Mouse (Mus musculus) heart, embryonic 11.5 days (tissue): ENCODE results near the gene Gm5741. TPM values are rescaled to one million over a fixed set of nuclear protein-coding genes. Genes with fewer than 3 reads are reported as not detected.

ENCODE experiments used
- ATAC-seq: fragments of 200-750 bp; cut with Nextera tagmentation; replicated peaks from 2 replicates; pipeline ENCODE4 v1.8.0; 2017; ENCODE audit warnings: moderate library complexity; ENCODE audit not compliant: insufficient number of reproducible peaks, low FRiP score, low TSS enrichment
- H3K27ac ChIP-seq: fragments of 300-500 bp; sonication (generic); 2 replicates; pipeline ENCODE4 v1.5.1; 2014; ENCODE audit warnings: mild to moderate bottlenecking, low read depth, low read length
- H3K27me3 ChIP-seq: fragments of 300-500 bp; sonication (generic); 2 replicates; pipeline ENCODE4 v1.6.1; 2014; ENCODE audit warnings: mild to moderate bottlenecking, low read length, mixed read lengths; ENCODE audit not compliant: control insufficient read depth, insufficient read depth
- H3K36me3 ChIP-seq: fragments of 300-500 bp; sonication (generic); 2 replicates; pipeline ENCODE4 v1.6.1; 2014; ENCODE audit warnings: mild to moderate bottlenecking, low read length, moderate library complexity, mixed read lengths; ENCODE audit not compliant: control insufficient read depth, insufficient read depth
- H3K4me1 ChIP-seq: fragments of 300-500 bp; sonication (generic); 2 replicates; pipeline ENCODE4 v1.6.1; 2014; ENCODE audit warnings: low read length; ENCODE audit not compliant: control insufficient read depth, insufficient read depth
- H3K4me2 ChIP-seq: fragments of 300-500 bp; sonication (generic); 2 replicates; pipeline ENCODE4 v1.6.1; 2014; ENCODE audit warnings: mild to moderate bottlenecking, moderate library complexity
- H3K4me3 ChIP-seq: fragments of 300-500 bp; sonication (generic); 2 replicates; pipeline ENCODE4 v1.5.1; 2014; ENCODE audit warnings: low read depth, low read length
- H3K9ac ChIP-seq: fragments of 300-500 bp; sonication (generic); 2 replicates; pipeline ENCODE4 v1.6.1; 2014; ENCODE audit warnings: mild to moderate bottlenecking, low read depth, low read length, moderate library complexity
- H3K9me3 ChIP-seq: fragments of 300-500 bp; sonication (generic); replicated peaks from 2 replicates; pipeline ENCODE4 v1.6.1; 2016; ENCODE audit warnings: low read length; ENCODE audit not compliant: control insufficient read depth
- WGBS: fragments of 180-500 bp; shearing (Covaris S2); extraction: QIAGEN DNeasy Blood & Tissue Kit; methylation state at CpG from one replicate; pipeline ENCODE4 v1.1.7; 2014; ENCODE audit not compliant: insufficient replicate concordance; 5-methylcytosine and 5-hydroxymethylcytosine counted together
- polyA plus RNA-seq: library from polyadenylated mRNA; unstranded; fragments of >200 nt; fragmentation: Nextera tagmentation; extraction: Ambion mirVana; gene quantifications from 2 replicates; pipeline ENCODE4 v1.2.1, GENCODE M21; 2014

Gene Gm5741
- polyA plus RNA-seq, 1 experiment from 2014 or later, result not detected

- no peak for ATAC-seq
- no peak overlapping the region for H3K9ac ChIP-seq
Measured at GRCm38 (mm10) chr8:85032622-85033311, 35.0 kb downstream of the Gm5741 start.

GRCm38 (mm10) chr8:85029271-85029670, 38.5 kb downstream of the Gm5741 start:
- 0 out of 2 replicates have a peak overlapping the region, but pooled peaks have one; percentile 91 for H3K4me2 ChIP-seq
- no peaks in the 10 kb centered on the region for H3K9me3 ChIP-seq
- H3K4me3 ChIP-seq, result no peak overlapping the region
- 85% methylated on average over 14 of the region's 14 CpGs for WGBS
- no peaks in the 10 kb centered on the region for H3K27me3 ChIP-seq
- H3K27ac ChIP-seq, result no peak overlapping the region
- H3K9ac ChIP-seq, result no peak overlapping the region
- ATAC-seq, result no peak
- peaks cover 17% of the 10 kb centered on the region for H3K36me3 ChIP-seq
- peaks cover 29% of the 10 kb centered on the region for H3K4me1 ChIP-seq

More at GRCm38 (mm10) chr8:85032622-85033311, 35.0 kb downstream of the Gm5741 start:
- Histone ChIP-seq H3K4me2 (no peak overlapping the region), H3K4me1 (peaks cover 27% of the 10 kb centered on the region), H3K27me3 (no peaks in the 10 kb centered on the region), H3K4me3 (no peak overlapping the region), H3K36me3 (peaks cover 17% of the 10 kb centered on the region), H3K27ac (no peak overlapping the region), H3K9me3 (no peaks in the 10 kb centered on the region)
- 77% methylated on average over 4 of the region's 4 CpGs for WGBS

GRCm38 (mm10) chr8:85027922-85028321, 39.9 kb downstream of the Gm5741 start:
- Histone ChIP-seq H3K9me3 (no peaks in the 10 kb centered on the region), H3K9ac (peak overlapping the region; percentile 99), H3K4me1 (peaks cover 31% of the 10 kb centered on the region), H3K27me3 (no peaks in the 10 kb centered on the region), H3K4me3 (peak overlapping the region; percentile 96), H3K27ac (no peak overlapping the region), H3K36me3 (peaks cover 18% of the 10 kb centered on the region), H3K4me2 (peak overlapping the region; percentile 91)
- WGBS, result 26% methylated on average over 2 of the region's 2 CpGs
- no peak for ATAC-seq

GRCm38 (mm10) chr8:85027516-85027855, 40.3 kb downstream of the Gm5741 start:
- peaks cover 17% of the 10 kb centered on the region for H3K36me3 ChIP-seq
- peak overlapping the region; percentile 96 for H3K4me3 ChIP-seq
- WGBS, result under 1% methylated on average over 13 of the region's 13 CpGs
- no peaks in the 10 kb centered on the region for H3K27me3 ChIP-seq
- peak overlapping the region; percentile 99 for H3K9ac ChIP-seq
- H3K9me3 ChIP-seq, result no peaks in the 10 kb centered on the region
- peaks cover 31% of the 10 kb centered on the region for H3K4me1 ChIP-seq
- ATAC-seq, result no peak
- H3K27ac ChIP-seq, result peak overlapping the region; percentile 77
- H3K4me2 ChIP-seq, result peak overlapping the region; percentile 91

GRCm38 (mm10) chr8:85026670-85027515, 40.9 kb downstream of the Gm5741 start, which contains the start of gene Trir:
Gene Trir (plus strand): TSS chr8:85026823.
- H3K27me3 ChIP-seq, result no peaks in the 10 kb centered on the region
- peaks cover 18% of the 10 kb centered on the region for H3K36me3 ChIP-seq
- ATAC-seq, result peak; percentile 81
- H3K9ac ChIP-seq, result peak within 1 kb of the TSS; percentile 99
- peak within 1 kb of the TSS; percentile 91 for H3K4me2 ChIP-seq
- WGBS, result under 1% methylated on average over 75 of the region's 75 CpGs
- H3K27ac ChIP-seq, result peak within 1 kb of the TSS; percentile 77
- peaks cover 31% of the 10 kb centered on the region for H3K4me1 ChIP-seq
- H3K4me3 ChIP-seq, result peak within 1 kb of the TSS; percentile 96
- H3K9me3 ChIP-seq, result no peaks in the 10 kb centered on the region

GRCm38 (mm10) chr8:85025098-85025932, 42.5 kb downstream of the Gm5741 start, which contains the start of gene Asna1:
Gene Asna1 (minus strand): TSS chr8:85025281.
- H3K36me3 ChIP-seq, result peaks cover 18% of the 10 kb centered on the region

GRCm38 (mm10) chr8:85023846-85024245, 43.9 kb downstream of the Gm5741 start:
- Histone ChIP-seq H3K4me2 (peak overlapping the region; percentile 91), H3K9ac (no peak overlapping the region), H3K9me3 (no peaks in the 10 kb centered on the region), H3K27me3 (no peaks in the 10 kb centered on the region), H3K36me3 (peaks cover 15% of the 10 kb centered on the region), H3K4me1 (peaks cover 26% of the 10 kb centered on the region), H3K27ac (no peak overlapping the region), H3K4me3 (peak overlapping the region; percentile 96; the same call in 1 of the 2 replicates)
- no peak for ATAC-seq
- 96% methylated on average over 3 of the region's 3 CpGs for whole genome bisulfite sequencing

More at GRCm38 (mm10) chr8:85025098-85025932, 42.5 kb downstream of the Gm5741 start, which contains the start of gene Asna1:
- Histone ChIP-seq H3K4me1 (peaks cover 31% of the 10 kb centered on the region), H3K27ac (peak within 1 kb of the TSS; percentile 77), H3K4me3 (peak within 1 kb of the TSS; percentile 96), H3K9me3 (no peaks in the 10 kb centered on the region), H3K27me3 (no peaks in the 10 kb centered on the region), H3K9ac (peak within 1 kb of the TSS; percentile 85), H3K4me2 (peak within 1 kb of the TSS; percentile 91)
- ATAC-seq, result peak; percentile 85
- 6% methylated on average over 30 of the region's 30 CpGs for WGBS

GRCm38 (mm10) chr8:85021514-85022055, 46.2 kb downstream of the Gm5741 start:
- no peak overlapping the region for H3K27ac ChIP-seq
- H3K27me3 ChIP-seq, result no peaks in the 10 kb centered on the region
- 94% methylated on average over 3 of the region's 3 CpGs for WGBS
- H3K9ac ChIP-seq, result no peak overlapping the region
- H3K4me1 ChIP-seq, result peaks cover 16% of the 10 kb centered on the region
- H3K4me3 ChIP-seq, result no peak overlapping the region
- no peak overlapping the region for H3K4me2 ChIP-seq
- ATAC-seq, result no peak
- H3K36me3 ChIP-seq, result peaks cover 17% of the 10 kb centered on the region
- H3K9me3 ChIP-seq, result no peaks in the 10 kb centered on the region
